Mouse (Mus musculus): ENCODE measurements around the gene Wdr72. TPM values are rescaled to one million over a fixed set of nuclear protein-coding genes. Genes with fewer than 3 reads are reported as not detected.

The Wdr72 gene
- polyA plus RNA-seq, 1 experiment from 2014 or later: 0.07 TPM

GRCm38 (mm10) chr9:74328821-74329220 lies 218.7 kb downstream of the Wdr72 start:
- H3K4me3 ChIP-seq (replicated peaks): no peak overlapping the region
- H3K27ac ChIP-seq: no peak overlapping the region
- no peaks in the 10 kb centered on the region for H3K36me3 ChIP-seq
- no peaks in the 10 kb centered on the region for H3K4me1 ChIP-seq (replicated peaks)
- no peak for DNase-seq
- ATAC-seq (ENCODE audit: low read depth): no peak
- no peak overlapping the region for H3K4me2 ChIP-seq
- no peak overlapping the region for H3K9ac ChIP-seq
- no peaks in the 10 kb centered on the region for H3K27me3 ChIP-seq
- no peaks in the 10 kb centered on the region for H3K9me3 ChIP-seq (replicated peaks)
- 43% methylated on average over 5 of the region's 5 CpGs for WGBS (ENCODE audit: insufficient replicate concordance)

GRCm38 (mm10) chr9:74330706-74331495 lies 220.7 kb downstream of the Wdr72 start:
- no peaks in the 10 kb centered on the region for H3K9me3 ChIP-seq (replicated peaks)
- DNase-seq (no peak), ATAC-seq (ENCODE audit: low read depth) (no peak)
- no peaks in the 10 kb centered on the region for H3K36me3 ChIP-seq
- no peaks in the 10 kb centered on the region for H3K27me3 ChIP-seq
- H3K27ac ChIP-seq: no peak overlapping the region
- no peaks in the 10 kb centered on the region for H3K4me1 ChIP-seq (replicated peaks)
- H3K9ac ChIP-seq: no peak overlapping the region
- H3K4me3 ChIP-seq (replicated peaks): no peak overlapping the region
- WGBS (ENCODE audit: insufficient replicate concordance): 55% methylated on average over 9 of the region's 9 CpGs
- H3K4me2 ChIP-seq: no peak overlapping the region

GRCm38 (mm10) chr9:74332321-74332720 lies 222.2 kb downstream of the Wdr72 start:
- no peak overlapping the region for H3K9ac ChIP-seq
- ATAC-seq (ENCODE audit: low read depth) (no peak), DNase-seq (no peak)
- H3K27ac ChIP-seq: no peak overlapping the region
- H3K4me3 ChIP-seq (replicated peaks): no peak overlapping the region
- 62% methylated on average over 3 of the region's 3 CpGs for WGBS (ENCODE audit: insufficient replicate concordance)
- H3K4me2 ChIP-seq: no peak overlapping the region
- no peaks in the 10 kb centered on the region for H3K9me3 ChIP-seq (replicated peaks)
- no peaks in the 10 kb centered on the region for H3K36me3 ChIP-seq
- no peaks in the 10 kb centered on the region for H3K4me1 ChIP-seq (replicated peaks)
- H3K27me3 ChIP-seq: no peaks in the 10 kb centered on the region

Other genes starting within 250 kb of the Wdr72 start
- gene Unc13c, start 141.4 kb upstream of the Wdr72 start, polyA plus RNA-seq (2015; fragmentation: Nextera tagmentation; extraction: Ambion mirVana): 0.02 and 0.06 TPM in 2 replicates

Data from liver, embryonic 13.5 days (tissue).